Mouse (Mus musculus): Measurements from ENCODE around the gene Hist1h2af. TPM values are rescaled to one million over a fixed set of nuclear protein-coding genes. Genes with fewer than 3 reads are reported as not detected.

Hist1h2af gene
- polyA plus RNA-seq, 1 experiment = 4,070 TPM

- Histone ChIP-seq H3K4me3 (ENCODE audit: control insufficient read depth, insufficient read depth, low read length) (no peak overlapping the region), H3K4me1 (replicated peaks; ENCODE audit: control insufficient read depth, insufficient read depth, low read length) (0 out of 2 replicates have a peak, but pooled peaks cover 2% of the 10 kb centered on the region), H3K27me3 (ENCODE audit: control insufficient read depth, insufficient read depth, low read length) (no peaks in the 10 kb centered on the region), H3K36me3 (ENCODE audit: control insufficient read depth, insufficient read depth, low read length) (no peaks in the 10 kb centered on the region), H3K27ac (ENCODE audit: control insufficient read depth, insufficient read depth, low read length) (no peak overlapping the region)
- WGBS = 93% methylated on average over 6 of the region's 6 CpGs
- no peak for TF ChIP-seq POLR2A (IDR thresholded peaks at IDR 0.05; ENCODE audit: control insufficient read depth, extremely low read depth, insufficient read depth, low read length, poor library complexity)
- no peak for TF ChIP-seq CTCF (IDR thresholded peaks at IDR 0.05; ENCODE audit: borderline replicate concordance, control insufficient read depth, extremely low read depth, insufficient read depth, low read length, poor library complexity)
- no peak for DNase-seq
These were observed 38.2 kb upstream of the Hist1h2af start for GRCm38 (mm10) chr13:23495526-23495925.

DNA sequence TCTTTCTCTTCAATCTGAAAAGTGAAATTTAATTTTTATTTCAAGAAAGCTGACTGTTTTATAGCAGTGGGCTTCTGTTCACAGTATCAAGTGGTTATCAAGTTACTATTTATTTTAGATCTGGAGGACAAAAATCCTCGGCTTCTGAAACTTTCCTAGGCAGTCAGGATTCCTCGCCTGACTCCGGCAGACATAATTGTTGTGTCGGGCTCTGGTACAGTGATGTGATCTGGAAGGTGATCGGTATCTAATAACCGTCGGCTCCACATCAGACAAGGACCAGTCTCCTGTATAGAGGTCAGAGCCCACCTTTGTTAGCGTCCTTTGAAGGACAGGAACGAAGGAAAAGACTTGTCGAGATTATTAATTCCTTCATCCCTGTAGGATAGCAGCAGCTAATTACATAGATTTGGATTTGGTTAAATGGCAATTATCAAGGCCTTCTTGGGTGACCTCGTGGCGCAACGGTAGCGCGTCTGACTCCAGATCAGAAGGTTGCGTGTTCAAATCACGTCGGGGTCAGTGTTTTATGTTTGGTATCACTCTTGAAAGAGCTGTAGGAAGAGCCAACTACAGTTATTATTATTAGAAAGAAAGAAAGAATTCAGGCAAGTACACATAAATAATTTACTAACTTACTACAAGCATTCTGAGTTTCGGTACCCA is 35.9 kb upstream of the Hist1h2af start:
- no peak for TF ChIP-seq POLR2A (IDR thresholded peaks at IDR 0.05; ENCODE audit: control insufficient read depth, extremely low read depth, insufficient read depth, low read length, poor library complexity)
- no peak for TF ChIP-seq CTCF (IDR thresholded peaks at IDR 0.05; ENCODE audit: borderline replicate concordance, control insufficient read depth, extremely low read depth, insufficient read depth, low read length, poor library complexity)
- Histone ChIP-seq H3K4me1 (replicated peaks; ENCODE audit: control insufficient read depth, insufficient read depth, low read length) (no peaks in the 10 kb centered on the region), H3K27me3 (ENCODE audit: control insufficient read depth, insufficient read depth, low read length) (no peaks in the 10 kb centered on the region), H3K36me3 (ENCODE audit: control insufficient read depth, insufficient read depth, low read length) (no peaks in the 10 kb centered on the region), H3K4me3 (ENCODE audit: control insufficient read depth, insufficient read depth, low read length) (no peak overlapping the region), H3K27ac (ENCODE audit: control insufficient read depth, insufficient read depth, low read length) (no peak overlapping the region)
- DNase-seq = no peak
- WGBS = 78% methylated on average over 19 of the region's 19 CpGs

- no peak overlapping the region for H3K27ac ChIP-seq (ENCODE audit: control insufficient read depth, insufficient read depth, low read length)
- H3K36me3 ChIP-seq (ENCODE audit: control insufficient read depth, insufficient read depth, low read length) = no peaks in the 10 kb centered on the region
- no peaks in the 10 kb centered on the region for H3K27me3 ChIP-seq (ENCODE audit: control insufficient read depth, insufficient read depth, low read length)
- 63% methylated on average over 10 of the region's 10 CpGs for WGBS
- DNase-seq = no peak
- H3K4me3 ChIP-seq (ENCODE audit: control insufficient read depth, insufficient read depth, low read length) = no peak overlapping the region
- no peak for TF ChIP-seq POLR2A (IDR thresholded peaks at IDR 0.05; ENCODE audit: control insufficient read depth, extremely low read depth, insufficient read depth, low read length, poor library complexity)
- no peak for TF ChIP-seq CTCF (IDR thresholded peaks at IDR 0.05; ENCODE audit: borderline replicate concordance, control insufficient read depth, extremely low read depth, insufficient read depth, low read length, poor library complexity)
- H3K4me1 ChIP-seq (replicated peaks; ENCODE audit: control insufficient read depth, insufficient read depth, low read length) = no peaks in the 10 kb centered on the region
These were observed 35.1 kb upstream of the Hist1h2af start for GRCm38 (mm10) chr13:23498653-23499052.

GRCm38 (mm10) chr13:23499943-23500342 is 33.8 kb upstream of the Hist1h2af start:
- no peak overlapping the region for H3K27ac ChIP-seq (ENCODE audit: control insufficient read depth, insufficient read depth, low read length)
- no peak overlapping the region for H3K4me3 ChIP-seq (ENCODE audit: control insufficient read depth, insufficient read depth, low read length)
- DNase-seq = no peak
- H3K36me3 ChIP-seq (ENCODE audit: control insufficient read depth, insufficient read depth, low read length) = no peaks in the 10 kb centered on the region
- TF ChIP-seq CTCF (IDR thresholded peaks at IDR 0.05; ENCODE audit: borderline replicate concordance, control insufficient read depth, extremely low read depth, insufficient read depth, low read length, poor library complexity) (no peak), POLR2A (IDR thresholded peaks at IDR 0.05; ENCODE audit: control insufficient read depth, extremely low read depth, insufficient read depth, low read length, poor library complexity) (no peak)
- H3K27me3 ChIP-seq (ENCODE audit: control insufficient read depth, insufficient read depth, low read length) = no peaks in the 10 kb centered on the region
- WGBS = 73% methylated on average over 7 of the region's 7 CpGs
- no peaks in the 10 kb centered on the region for H3K4me1 ChIP-seq (replicated peaks; ENCODE audit: control insufficient read depth, insufficient read depth, low read length)

- Histone ChIP-seq H3K4me3 (ENCODE audit: control insufficient read depth, insufficient read depth, low read length) (no peak overlapping the region), H3K27me3 (ENCODE audit: control insufficient read depth, insufficient read depth, low read length) (no peaks in the 10 kb centered on the region), H3K27ac (ENCODE audit: control insufficient read depth, insufficient read depth, low read length) (no peak overlapping the region), H3K36me3 (ENCODE audit: control insufficient read depth, insufficient read depth, low read length) (no peaks in the 10 kb centered on the region), H3K4me1 (replicated peaks; ENCODE audit: control insufficient read depth, insufficient read depth, low read length) (no peaks in the 10 kb centered on the region)
- 14% methylated on average over 17 of the region's 17 CpGs for WGBS
- TF ChIP-seq CTCF (IDR thresholded peaks at IDR 0.05; ENCODE audit: borderline replicate concordance, control insufficient read depth, extremely low read depth, insufficient read depth, low read length, poor library complexity) = no peak
- TF ChIP-seq POLR2A (IDR thresholded peaks at IDR 0.05; ENCODE audit: control insufficient read depth, extremely low read depth, insufficient read depth, low read length, poor library complexity) = no peak
- DNase-seq = peak; percentile 75
These were observed 33.1 kb upstream of the Hist1h2af start for GRCm38 (mm10) chr13:23500424-23501200.

DNA sequence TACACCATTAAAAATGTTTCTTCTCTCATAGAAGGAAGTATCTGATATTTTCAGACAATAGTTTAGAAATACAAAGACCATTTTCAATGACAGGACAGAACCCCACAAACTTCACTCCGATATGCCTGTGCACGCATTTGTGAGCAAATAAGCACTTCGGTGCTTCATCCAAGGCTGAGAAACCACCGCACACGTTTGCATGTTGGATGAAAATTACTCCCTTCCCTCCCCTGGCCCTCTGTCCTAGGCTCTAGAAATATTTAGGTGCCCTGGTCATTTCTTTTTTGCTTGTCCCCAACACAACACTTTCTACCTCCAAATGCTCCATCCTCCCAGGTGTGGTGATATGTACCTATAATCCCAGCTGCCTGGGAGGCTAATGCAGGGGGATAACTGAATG is 32.2 kb upstream of the Hist1h2af start:
- Histone ChIP-seq H3K27me3 (ENCODE audit: control insufficient read depth, insufficient read depth, low read length) (no peaks in the 10 kb centered on the region), H3K36me3 (ENCODE audit: control insufficient read depth, insufficient read depth, low read length) (no peaks in the 10 kb centered on the region), H3K27ac (ENCODE audit: control insufficient read depth, insufficient read depth, low read length) (no peak overlapping the region), H3K4me1 (replicated peaks; ENCODE audit: control insufficient read depth, insufficient read depth, low read length) (peaks cover 3% of the 10 kb centered on the region), H3K4me3 (ENCODE audit: control insufficient read depth, insufficient read depth, low read length) (no peak overlapping the region)
- TF ChIP-seq POLR2A (IDR thresholded peaks at IDR 0.05; ENCODE audit: control insufficient read depth, extremely low read depth, insufficient read depth, low read length, poor library complexity) (no peak), CTCF (IDR thresholded peaks at IDR 0.05; ENCODE audit: borderline replicate concordance, control insufficient read depth, extremely low read depth, insufficient read depth, low read length, poor library complexity) (no peak)
- WGBS = 79% methylated on average over 5 of the region's 5 CpGs
- no peak for DNase-seq
